Mouse (Mus musculus) neural tube, embryonic 14.5 days (tissue): ENCODE measurements around the gene 2700097O09Rik. TPM values are rescaled to one million over a fixed set of nuclear protein-coding genes. Genes with fewer than 3 reads are reported as not detected.

ENCODE experiments used
- ATAC-seq: fragments of 200-750 bp; cut with Nextera tagmentation; 2 replicates; pipeline ENCODE4 v1.8.0; 2017; ENCODE audit warnings: low read depth, mild to moderate bottlenecking, moderate TSS enrichment, moderate library complexity
- H3K27ac ChIP-seq: fragments of 300-500 bp; sonication (generic); 2 replicates; pipeline ENCODE4 v1.5.1; 2014; ENCODE audit warnings: low read depth, mild to moderate bottlenecking, control low read depth, low read length, moderate library complexity, mixed read lengths
- H3K27me3 ChIP-seq: fragments of 300-500 bp; sonication (generic); 2 replicates; pipeline ENCODE4 v1.6.1; 2014; ENCODE audit warnings: low read length; ENCODE audit not compliant: control insufficient read depth, insufficient read depth
- H3K36me3 ChIP-seq: fragments of 300-500 bp; sonication (generic); 2 replicates; pipeline ENCODE4 v1.6.1; 2014; ENCODE audit warnings: low read length, mixed read lengths; ENCODE audit not compliant: control insufficient read depth, insufficient read depth
- H3K4me1 ChIP-seq: fragments of 300-500 bp; sonication (generic); 2 replicates; pipeline ENCODE4 v1.6.1; 2014; ENCODE audit warnings: low read length; ENCODE audit not compliant: control insufficient read depth, insufficient read depth
- H3K4me2 ChIP-seq: fragments of 300-500 bp; sonication (generic); 2 replicates; pipeline ENCODE4 v1.6.1; 2014; ENCODE audit warnings: mild to moderate bottlenecking, low read depth, low read length, control low read depth
- H3K4me3 ChIP-seq: fragments of 300-500 bp; sonication (generic); 2 replicates; pipeline ENCODE4 v1.5.1; 2014; ENCODE audit warnings: low read depth, low read length, control low read depth, mixed read lengths
- H3K9ac ChIP-seq: fragments of 300-500 bp; sonication (generic); replicated peaks from 2 replicates; pipeline ENCODE4 v1.6.1; 2014; ENCODE audit warnings: low read depth, mild to moderate bottlenecking, control low read depth, low read length, mixed read lengths
- H3K9me3 ChIP-seq: fragments of 300-500 bp; sonication (generic); 2 replicates; pipeline ENCODE4 v1.6.1; 2016; ENCODE audit warnings: low read length; ENCODE audit not compliant: control insufficient read depth
- WGBS: fragments of 180-500 bp; shearing (Covaris S2); extraction: QIAGEN DNeasy Blood & Tissue Kit; methylation state at CpG from one replicate; pipeline ENCODE4 v1.1.7; 2014; 5-methylcytosine and 5-hydroxymethylcytosine counted together
- polyA plus RNA-seq: library from polyadenylated mRNA; unstranded; fragments of >200 nt; fragmentation: Nextera tagmentation; extraction: Ambion mirVana; gene quantifications from 2 replicates; pipeline ENCODE4 v1.2.1, GENCODE M21; 2014

The 2700097O09Rik gene
- polyA plus RNA-seq, 1 experiment from 2014 or later: 32.2 TPM

- 74% methylated on average over 5 of the region's 5 CpGs for WGBS
- Histone ChIP-seq H3K36me3 (no peaks in the 10 kb centered on the region), H3K9ac (no peak overlapping the region), H3K4me2 (no peak overlapping the region), H3K27ac (no peak overlapping the region), H3K9me3 (no peaks in the 10 kb centered on the region), H3K4me1 (no peaks in the 10 kb centered on the region), H3K4me3 (no peak overlapping the region), H3K27me3 (no peaks in the 10 kb centered on the region)
- no peak for ATAC-seq
Observed at GRCm38 (mm10) chr12:54998411-54998810, 81.5 kb downstream of the 2700097O09Rik start.

GRCm38 (mm10) chr12:54996979-54997474 is 82.9 kb downstream of the 2700097O09Rik start:
- H3K4me3 ChIP-seq: no peak overlapping the region
- H3K27ac ChIP-seq: no peak overlapping the region
- H3K27me3 ChIP-seq: no peaks in the 10 kb centered on the region
- H3K9me3 ChIP-seq: no peaks in the 10 kb centered on the region
- 89% methylated on average over 6 of the region's 6 CpGs for WGBS
- H3K4me2 ChIP-seq: no peak overlapping the region
- no peak for ATAC-seq
- H3K9ac ChIP-seq: no peak overlapping the region
- H3K36me3 ChIP-seq: no peaks in the 10 kb centered on the region
- H3K4me1 ChIP-seq: no peaks in the 10 kb centered on the region

DNA sequence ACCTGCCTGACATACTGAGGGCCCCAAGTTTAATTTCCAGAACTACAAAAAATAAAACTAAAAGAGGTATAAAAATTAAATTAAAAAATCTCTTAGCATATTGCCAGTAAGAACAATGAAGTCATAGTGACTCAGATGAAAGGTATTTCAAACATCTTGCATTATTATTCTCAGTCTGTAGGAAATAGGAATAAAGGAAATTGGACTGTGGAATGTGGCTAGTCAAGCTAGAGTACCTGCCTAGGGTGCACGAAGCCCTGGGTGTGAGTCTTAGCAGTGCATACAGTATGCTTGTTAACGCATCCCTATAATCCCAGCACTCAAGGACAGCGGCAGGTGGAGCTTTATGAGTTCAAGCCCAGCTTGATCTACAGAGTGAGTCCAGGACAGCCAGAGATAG is 83.9 kb downstream of the 2700097O09Rik start:
- 75% methylated on average over 3 of the region's 3 CpGs for WGBS
- no peaks in the 10 kb centered on the region for H3K9me3 ChIP-seq
- H3K36me3 ChIP-seq: no peaks in the 10 kb centered on the region
- no peak overlapping the region for H3K9ac ChIP-seq
- no peaks in the 10 kb centered on the region for H3K4me1 ChIP-seq
- H3K4me3 ChIP-seq: no peak overlapping the region
- no peak overlapping the region for H3K27ac ChIP-seq
- ATAC-seq: no peak
- no peaks in the 10 kb centered on the region for H3K27me3 ChIP-seq
- H3K4me2 ChIP-seq: no peak overlapping the region

Other genes starting within 250 kb of the 2700097O09Rik start
- 353 and 356 TPM in 2 replicates for gene Cfl2, start 217.2 kb downstream of the 2700097O09Rik start, polyA plus RNA-seq
- not detected in 2 replicates for gene Gm20403, start 93.6 kb downstream of the 2700097O09Rik start, polyA plus RNA-seq
- gene Baz1a, start 65.8 kb downstream of the 2700097O09Rik start, polyA plus RNA-seq: 3.3 and 4.3 TPM in 2 replicates
- 213 and 218 TPM in 2 replicates for gene Srp54a, start 152 bp upstream of the 2700097O09Rik start, polyA plus RNA-seq
- gene Fam177a, start 44.4 kb upstream of the 2700097O09Rik start, polyA plus RNA-seq: 65.6 and 69.5 TPM in 2 replicates
- 64.6 and 69.9 TPM in 2 replicates for gene Srp54b, start 75.0 kb upstream of the 2700097O09Rik start, polyA plus RNA-seq
- not detected in 2 replicates for gene 1700047I17Rik2, start 119.5 kb upstream of the 2700097O09Rik start, polyA plus RNA-seq
- 79.7 and 93.0 TPM in 2 replicates for gene Srp54c, start 150.1 kb upstream of the 2700097O09Rik start, polyA plus RNA-seq
- 9.2 and 11.4 TPM in 2 replicates for gene 1110008L16Rik, start 219.5 kb upstream of the 2700097O09Rik start, polyA plus RNA-seq
- 27.8 and 31.1 TPM in 2 replicates for gene Ppp2r3c, start 222.9 kb upstream of the 2700097O09Rik start, polyA plus RNA-seq